Mouse (Mus musculus): Measurements from ENCODE around the gene Nphp4. TPM values are rescaled to one million over a fixed set of nuclear protein-coding genes. Genes with fewer than 3 reads are reported as not detected.

Gene Nphp4
- polyA plus RNA-seq (2015; fragmentation: Nextera tagmentation; extraction: Ambion mirVana), result 5.5 and 5.7 TPM in 2 replicates

- no peak; the same call in 1 of the 2 replicates for ATAC-seq
- peak within 1 kb of the TSS; percentile 85 for H3K27ac ChIP-seq (ENCODE audit: low read length)
- H3K4me1 ChIP-seq (replicated peaks; ENCODE audit: control insufficient read depth, insufficient read depth, low read length), result peaks cover 13% of the 10 kb centered on the region
- no peaks in the 10 kb centered on the region for H3K27me3 ChIP-seq (replicated peaks; ENCODE audit: control insufficient read depth, insufficient read depth, low read length)
- peak within 1 kb of the TSS; percentile 93 for H3K9ac ChIP-seq (replicated peaks; ENCODE audit: low read depth, low read length)
- H3K9me3 ChIP-seq (ENCODE audit: control insufficient read depth, low read length), result peaks cover 3% of the 10 kb centered on the region; the same call in 1 of the 2 replicates
- H3K4me2 ChIP-seq (ENCODE audit: low read length), result peak within 1 kb of the TSS; percentile 86
- H3K36me3 ChIP-seq (ENCODE audit: control insufficient read depth, insufficient read depth), result no peaks in the 10 kb centered on the region; the same call in 1 of the 2 replicates
- H3K4me3 ChIP-seq (replicated peaks; ENCODE audit: low read length), result peak within 1 kb of the TSS; percentile 92
- WGBS, result under 1% methylated on average over 18 of the region's 18 CpGs
Observed at GRCm38 (mm10) chr4:152476427-152477023, at the start of gene Nphp4. TSS of gene Nphp4 (plus strand) at chr4:152476706.

- Histone ChIP-seq H3K4me3 (replicated peaks; ENCODE audit: low read length) (no peak overlapping the region), H3K9ac (replicated peaks; ENCODE audit: low read depth, low read length) (no peak overlapping the region), H3K27me3 (replicated peaks; ENCODE audit: control insufficient read depth, insufficient read depth, low read length) (no peaks in the 10 kb centered on the region), H3K27ac (ENCODE audit: low read length) (no peak overlapping the region), H3K36me3 (ENCODE audit: control insufficient read depth, insufficient read depth) (no peaks in the 10 kb centered on the region), H3K4me1 (replicated peaks; ENCODE audit: control insufficient read depth, insufficient read depth, low read length) (no peaks in the 10 kb centered on the region), H3K9me3 (ENCODE audit: control insufficient read depth, low read length) (no peaks in the 10 kb centered on the region), H3K4me2 (ENCODE audit: low read length) (no peak overlapping the region)
- ATAC-seq, result no peak
- 54% methylated on average over 8 of the region's 8 CpGs for WGBS
Observed at GRCm38 (mm10) chr4:152428259-152428658, 48.2 kb upstream of the Nphp4 start.

- WGBS, result 54% methylated on average over 5 of the region's 5 CpGs
- H3K9me3 ChIP-seq (ENCODE audit: control insufficient read depth, low read length), result no peaks in the 10 kb centered on the region
Observed at GRCm38 (mm10) chr4:152432308-152432707, 44.2 kb upstream of the Nphp4 start.

GRCm38 (mm10) chr4:152434836-152435235 lies 41.7 kb upstream of the Nphp4 start:
- Histone ChIP-seq H3K4me3 (replicated peaks; ENCODE audit: low read length) (peak overlapping the region; percentile 29), H3K36me3 (ENCODE audit: control insufficient read depth, insufficient read depth) (no peaks in the 10 kb centered on the region), H3K27me3 (replicated peaks; ENCODE audit: control insufficient read depth, insufficient read depth, low read length) (no peaks in the 10 kb centered on the region), H3K9me3 (ENCODE audit: control insufficient read depth, low read length) (no peaks in the 10 kb centered on the region), H3K4me2 (ENCODE audit: low read length) (peak overlapping the region; percentile 63), H3K27ac (ENCODE audit: low read length) (no peak overlapping the region), H3K9ac (replicated peaks; ENCODE audit: low read depth, low read length) (peak overlapping the region; percentile 35; the same call in 1 of the 2 replicates), H3K4me1 (replicated peaks; ENCODE audit: control insufficient read depth, insufficient read depth, low read length) (peaks cover 5% of the 10 kb centered on the region; the same call in 1 of the 2 replicates)
- ATAC-seq, result peak; percentile 98
- WGBS, result under 1% methylated on average over 9 of the region's 9 CpGs

More at GRCm38 (mm10) chr4:152432308-152432707, 44.2 kb upstream of the Nphp4 start:
- peaks cover 5% of the 10 kb centered on the region; the same call in 1 of the 2 replicates for H3K4me1 ChIP-seq (replicated peaks; ENCODE audit: control insufficient read depth, insufficient read depth, low read length)
- no peak overlapping the region for H3K9ac ChIP-seq (replicated peaks; ENCODE audit: low read depth, low read length)
- H3K4me3 ChIP-seq (replicated peaks; ENCODE audit: low read length), result no peak overlapping the region
- no peak for ATAC-seq
- H3K27ac ChIP-seq (ENCODE audit: low read length), result no peak overlapping the region
- no peaks in the 10 kb centered on the region for H3K36me3 ChIP-seq (ENCODE audit: control insufficient read depth, insufficient read depth)
- H3K4me2 ChIP-seq (ENCODE audit: low read length), result no peak overlapping the region
- H3K27me3 ChIP-seq (replicated peaks; ENCODE audit: control insufficient read depth, insufficient read depth, low read length), result no peaks in the 10 kb centered on the region

- H3K27ac ChIP-seq (ENCODE audit: low read length), result no peak overlapping the region
- WGBS, result 7% methylated on average over 10 of the region's 10 CpGs
Observed at GRCm38 (mm10) chr4:152435255-152435654, 41.3 kb upstream of the Nphp4 start.

GRCm38 (mm10) chr4:152440882-152441281 lies 35.6 kb upstream of the Nphp4 start:
- Histone ChIP-seq H3K27me3 (replicated peaks; ENCODE audit: control insufficient read depth, insufficient read depth, low read length) (no peaks in the 10 kb centered on the region), H3K9me3 (ENCODE audit: control insufficient read depth, low read length) (no peaks in the 10 kb centered on the region), H3K4me2 (ENCODE audit: low read length) (no peak overlapping the region), H3K4me3 (replicated peaks; ENCODE audit: low read length) (no peak overlapping the region), H3K9ac (replicated peaks; ENCODE audit: low read depth, low read length) (no peak overlapping the region), H3K27ac (ENCODE audit: low read length) (no peak overlapping the region), H3K4me1 (replicated peaks; ENCODE audit: control insufficient read depth, insufficient read depth, low read length) (no peaks in the 10 kb centered on the region), H3K36me3 (ENCODE audit: control insufficient read depth, insufficient read depth) (no peaks in the 10 kb centered on the region)
- no peak for ATAC-seq
- WGBS, result 70% methylated on average over 9 of the region's 9 CpGs

More at GRCm38 (mm10) chr4:152435255-152435654, 41.3 kb upstream of the Nphp4 start:
- H3K36me3 ChIP-seq (ENCODE audit: control insufficient read depth, insufficient read depth), result no peaks in the 10 kb centered on the region
- no peaks in the 10 kb centered on the region for H3K27me3 ChIP-seq (replicated peaks; ENCODE audit: control insufficient read depth, insufficient read depth, low read length)
- H3K9ac ChIP-seq (replicated peaks; ENCODE audit: low read depth, low read length), result peak overlapping the region; percentile 35; the same call in 1 of the 2 replicates
- H3K9me3 ChIP-seq (ENCODE audit: control insufficient read depth, low read length), result no peaks in the 10 kb centered on the region
- H3K4me1 ChIP-seq (replicated peaks; ENCODE audit: control insufficient read depth, insufficient read depth, low read length), result peaks cover 5% of the 10 kb centered on the region; the same call in 1 of the 2 replicates
- peak; percentile 74 for ATAC-seq
- peak overlapping the region; percentile 63 for H3K4me2 ChIP-seq (ENCODE audit: low read length)
- peak overlapping the region; percentile 29 for H3K4me3 ChIP-seq (replicated peaks; ENCODE audit: low read length)

GRCm38 (mm10) chr4:152441536-152441935 lies 35.0 kb upstream of the Nphp4 start:
- Histone ChIP-seq H3K9me3 (ENCODE audit: control insufficient read depth, low read length) (no peaks in the 10 kb centered on the region), H3K4me1 (replicated peaks; ENCODE audit: control insufficient read depth, insufficient read depth, low read length) (no peaks in the 10 kb centered on the region), H3K4me2 (ENCODE audit: low read length) (no peak overlapping the region), H3K4me3 (replicated peaks; ENCODE audit: low read length) (no peak overlapping the region), H3K9ac (replicated peaks; ENCODE audit: low read depth, low read length) (no peak overlapping the region), H3K27ac (ENCODE audit: low read length) (no peak overlapping the region), H3K27me3 (replicated peaks; ENCODE audit: control insufficient read depth, insufficient read depth, low read length) (no peaks in the 10 kb centered on the region), H3K36me3 (ENCODE audit: control insufficient read depth, insufficient read depth) (no peaks in the 10 kb centered on the region)
- WGBS, result 39% methylated on average over 9 of the region's 9 CpGs
- ATAC-seq, result 0 out of 2 replicates have a peak, but pooled peaks have one; percentile 31

- H3K36me3 ChIP-seq (ENCODE audit: control insufficient read depth, insufficient read depth), result no peaks in the 10 kb centered on the region
- H3K9ac ChIP-seq (replicated peaks; ENCODE audit: low read depth, low read length), result no peak overlapping the region
- no peak overlapping the region for H3K4me3 ChIP-seq (replicated peaks; ENCODE audit: low read length)
- no peak overlapping the region for H3K4me2 ChIP-seq (ENCODE audit: low read length)
- no peaks in the 10 kb centered on the region for H3K9me3 ChIP-seq (ENCODE audit: control insufficient read depth, low read length)
- ATAC-seq, result no peak
- H3K27me3 ChIP-seq (replicated peaks; ENCODE audit: control insufficient read depth, insufficient read depth, low read length), result no peaks in the 10 kb centered on the region
- no peaks in the 10 kb centered on the region for H3K4me1 ChIP-seq (replicated peaks; ENCODE audit: control insufficient read depth, insufficient read depth, low read length)
- 81% methylated on average over 10 of the region's 10 CpGs for WGBS
- no peak overlapping the region for H3K27ac ChIP-seq (ENCODE audit: low read length)
Observed at GRCm38 (mm10) chr4:152446178-152446577, 30.3 kb upstream of the Nphp4 start.

- ATAC-seq, result no peak
- H3K4me1 ChIP-seq (replicated peaks; ENCODE audit: control insufficient read depth, insufficient read depth, low read length), result no peaks in the 10 kb centered on the region
- WGBS, result 84% methylated on average over 22 of the region's 22 CpGs
- H3K4me2 ChIP-seq (ENCODE audit: low read length), result no peak overlapping the region
- no peak overlapping the region for H3K27ac ChIP-seq (ENCODE audit: low read length)
- no peaks in the 10 kb centered on the region for H3K36me3 ChIP-seq (ENCODE audit: control insufficient read depth, insufficient read depth)
- H3K4me3 ChIP-seq (replicated peaks; ENCODE audit: low read length), result no peak overlapping the region
- H3K27me3 ChIP-seq (replicated peaks; ENCODE audit: control insufficient read depth, insufficient read depth, low read length), result no peaks in the 10 kb centered on the region
- no peaks in the 10 kb centered on the region for H3K9me3 ChIP-seq (ENCODE audit: control insufficient read depth, low read length)
- H3K9ac ChIP-seq (replicated peaks; ENCODE audit: low read depth, low read length), result no peak overlapping the region
Observed at GRCm38 (mm10) chr4:152447731-152448665, 28.5 kb upstream of the Nphp4 start.

Measured in forebrain, embryonic 16.5 days (tissue).